Mouse (Mus musculus) right cerebral cortex, adult 18-20 months (tissue): ENCODE results near the gene Ecd.
A peak's percentile ranks its signal among the peaks of the same experiment; 100 is the strongest.

Experiments used
- DNase-seq: peaks from one replicate; pipeline ENCODE4 v3.0.0; 2022; ENCODE audit warnings: mixed read lengths

Gene Ecd

GRCm38 (mm10) chr14:20347991-20348541 lies at the start of gene Ecd, which contains the start of gene Fam149b:
TSS of gene Ecd (minus strand) at chr14:20348121.
TSS of gene Fam149b (plus strand) at chr14:20348162.
- peak; percentile 92 for DNase-seq

DNA sequence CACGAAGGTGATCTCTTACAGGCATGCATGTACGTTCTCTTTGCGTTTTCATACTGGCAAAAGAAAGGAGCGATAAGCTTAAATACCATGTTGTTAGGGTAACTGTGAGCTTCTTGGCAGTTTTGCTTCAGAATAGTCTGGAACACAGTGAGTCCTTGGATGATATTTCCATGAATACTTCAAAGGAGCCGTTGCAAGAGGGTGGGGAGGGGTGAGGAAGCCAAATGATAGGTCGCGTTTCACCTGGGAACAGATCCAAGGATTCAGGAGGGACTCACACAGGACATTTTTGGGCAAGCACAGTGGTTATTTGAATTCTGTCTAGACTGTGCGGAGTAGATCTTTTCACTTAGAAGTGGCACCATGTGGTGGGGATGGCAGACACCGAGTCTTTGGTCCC lies 49.3 kb upstream of the Ecd start:
- DNase-seq = no peak

- DNase-seq = peak; percentile 97
These were observed 45.4 kb upstream of the Ecd start, which contains the start of gene Mrps16 for GRCm38 (mm10) chr14:20393205-20393913. TSS of gene Mrps16 (minus strand) at chr14:20393634.

DNA sequence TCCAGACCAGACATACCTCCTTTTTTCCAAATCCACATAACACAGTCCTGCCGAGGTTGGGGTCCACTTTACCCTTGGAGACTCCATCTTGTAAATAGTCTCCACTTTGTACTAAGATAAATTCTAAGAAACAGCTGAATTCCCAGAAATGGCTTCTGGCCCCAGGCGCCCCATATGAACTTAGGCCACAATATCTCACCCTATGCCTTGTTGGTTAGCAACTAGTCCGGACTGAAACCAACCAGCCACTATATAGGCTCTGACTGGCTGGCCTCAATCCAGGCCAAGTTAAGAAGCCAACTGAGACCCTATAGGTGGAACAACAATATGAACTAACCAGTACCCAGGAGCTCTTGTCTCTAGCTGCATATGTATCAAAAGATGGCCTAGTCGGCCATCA lies 44.4 kb upstream of the Ecd start:
- no peak for DNase-seq

DNA sequence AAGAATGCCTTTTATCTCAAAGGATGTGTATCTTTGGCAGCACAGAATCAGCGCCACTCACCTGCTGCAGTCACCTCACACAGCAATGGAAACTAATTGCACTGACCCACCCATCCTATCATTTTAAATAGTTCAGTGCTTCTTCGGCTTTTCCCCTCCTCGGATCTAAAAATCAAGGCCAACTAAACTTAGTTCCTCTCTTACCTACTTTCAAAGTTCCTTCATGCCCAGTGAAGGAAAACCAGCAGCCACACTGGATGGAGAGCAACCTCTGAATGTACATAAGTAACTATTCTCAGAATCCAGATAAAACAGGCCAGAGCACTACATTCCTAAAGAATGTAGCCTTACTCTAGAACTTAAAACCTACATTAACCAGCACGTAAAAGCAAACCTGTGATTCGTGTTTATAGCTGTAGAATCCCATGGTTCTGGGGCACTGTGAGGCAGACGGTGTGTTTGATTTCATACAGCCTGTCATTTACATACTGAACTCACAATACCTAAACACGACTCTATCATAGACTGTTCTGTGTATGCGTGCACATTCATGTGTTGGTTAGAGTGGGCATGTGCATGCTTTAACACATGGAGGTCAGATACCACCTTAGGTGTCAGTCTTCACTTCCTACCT lies 41.6 kb upstream of the Ecd start:
- no peak for DNase-seq

DNA sequence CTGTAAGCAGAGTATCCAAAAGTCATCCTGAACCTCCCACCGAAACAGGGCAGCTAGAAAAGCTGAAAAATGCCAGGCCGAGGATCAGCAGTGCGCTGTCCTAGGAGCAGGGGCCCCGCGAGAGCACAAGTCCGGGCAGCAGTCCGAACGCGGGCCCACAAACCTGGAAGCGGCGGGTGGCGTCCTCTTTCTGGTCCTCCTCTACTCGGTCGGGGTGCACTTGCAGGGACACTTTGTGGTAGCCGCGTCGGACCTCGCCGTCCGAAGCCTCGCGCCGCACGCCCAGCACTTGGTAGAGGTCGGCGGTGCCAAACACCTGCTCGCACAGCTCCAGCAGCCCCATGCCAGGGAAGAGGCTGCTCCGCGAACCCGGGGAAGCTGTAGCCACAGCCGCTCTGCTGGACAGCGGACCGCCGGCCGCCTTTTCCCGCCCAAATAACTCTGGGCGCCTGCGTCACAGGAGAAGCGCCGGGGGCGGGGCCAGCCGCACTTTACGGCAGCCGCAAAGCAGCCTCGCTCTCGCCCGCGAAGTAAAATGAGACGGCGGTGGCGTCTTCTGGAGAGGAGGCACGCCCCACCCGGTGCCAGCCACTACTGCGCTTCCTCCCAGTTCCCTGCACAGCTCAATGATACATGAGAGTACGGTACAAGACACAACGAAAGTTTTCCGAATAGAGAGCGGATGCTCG lies 40.7 kb upstream of the Ecd start, which contains the start of gene Dnajc9:
Gene Dnajc9 (minus strand): TSS at position 470 of the 689 bp plus-strand sequence.
- peak; percentile 96 for DNase-seq

DNA sequence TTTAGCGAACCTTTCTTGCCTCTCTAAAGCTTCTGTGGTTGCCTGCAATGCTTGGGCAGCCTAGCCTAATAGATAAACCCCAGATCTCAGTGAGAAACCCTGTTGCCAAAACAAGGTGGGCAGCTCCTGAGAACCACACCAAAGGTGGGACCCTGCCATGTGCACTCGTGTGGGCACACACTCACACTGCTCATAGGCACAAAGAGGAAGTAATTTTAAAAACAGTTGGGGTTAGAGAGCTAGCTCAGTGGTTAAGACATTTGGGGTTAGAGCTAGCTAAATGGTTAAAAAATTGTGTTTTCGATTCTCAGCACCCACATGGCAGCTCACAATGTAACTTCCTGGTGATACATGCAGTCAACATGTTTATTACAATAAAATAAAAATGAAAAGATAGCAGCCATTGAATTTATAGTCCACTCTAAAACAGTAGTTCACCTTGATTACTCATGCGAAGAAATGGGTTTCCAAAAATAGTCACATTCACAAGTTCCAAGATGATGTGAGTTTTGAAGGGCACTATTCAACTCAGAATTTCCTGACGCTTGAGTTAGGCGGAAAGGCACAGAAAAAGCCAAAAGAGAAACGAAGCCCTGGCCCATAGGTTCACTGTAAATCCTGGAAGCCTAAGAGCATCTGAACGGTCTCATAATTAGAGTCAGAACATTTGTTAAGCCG lies 32.0 kb upstream of the Ecd start:
- DNase-seq = no peak

- no peak for DNase-seq
These were observed 31.2 kb upstream of the Ecd start for GRCm38 (mm10) chr14:20379087-20379640.

DNA sequence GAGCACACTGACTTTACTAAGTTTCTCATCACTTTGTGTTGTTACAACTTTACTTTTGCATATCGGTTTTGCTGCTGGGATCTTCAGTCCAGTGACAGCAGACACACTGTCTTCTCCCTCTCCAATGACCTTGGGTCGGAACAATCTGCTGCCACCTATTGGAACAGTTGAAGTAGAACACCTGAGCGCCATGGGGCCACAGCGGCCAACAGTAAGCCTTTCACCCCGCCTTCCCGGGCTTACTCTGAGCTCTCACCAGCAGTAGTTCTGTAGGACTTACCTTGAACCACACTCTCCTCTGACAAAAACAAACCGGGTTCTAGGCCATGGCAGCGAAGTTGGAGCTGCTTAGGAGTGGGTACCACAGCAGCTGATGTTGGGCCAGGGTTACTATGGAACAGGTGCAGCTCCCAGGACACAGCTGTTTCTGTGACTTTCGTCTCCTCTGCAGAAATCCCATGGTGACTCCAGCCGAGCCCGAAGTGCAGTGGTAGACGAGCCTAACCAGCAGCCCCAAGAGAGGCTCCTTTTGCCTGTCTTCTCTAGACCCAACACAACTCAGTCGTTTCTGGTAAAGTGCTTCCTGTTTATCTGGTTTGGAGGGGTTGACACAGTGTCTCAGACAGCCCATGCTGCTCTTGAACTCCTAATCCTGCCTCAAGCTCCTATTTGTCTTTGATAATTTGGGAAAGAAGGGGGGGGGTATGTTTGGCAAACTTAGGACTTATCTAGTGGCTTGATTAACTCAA lies 30.6 kb upstream of the Ecd start:
- DNase-seq = no peak

DNA sequence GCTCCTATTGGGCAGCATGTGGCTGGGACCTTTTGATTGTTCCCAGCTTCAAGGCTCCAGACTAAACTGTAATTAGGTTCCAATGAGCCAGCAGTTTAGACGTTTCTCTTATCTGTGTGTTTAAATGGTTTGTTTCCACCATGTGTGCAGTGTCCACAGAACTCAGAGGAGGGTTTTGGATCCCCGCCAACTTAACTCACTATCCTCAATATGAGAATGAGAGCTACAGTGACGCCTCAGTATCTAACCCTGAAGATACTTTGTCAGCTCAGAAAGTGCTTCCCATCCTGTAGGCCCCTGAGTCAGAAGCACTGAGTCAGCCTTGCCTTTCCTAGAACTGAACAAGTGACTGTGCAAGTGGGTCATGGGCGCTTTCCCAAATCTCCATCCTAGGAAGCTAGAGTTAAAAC lies 29.2 kb upstream of the Ecd start:
- peak; percentile 33 for DNase-seq

DNA sequence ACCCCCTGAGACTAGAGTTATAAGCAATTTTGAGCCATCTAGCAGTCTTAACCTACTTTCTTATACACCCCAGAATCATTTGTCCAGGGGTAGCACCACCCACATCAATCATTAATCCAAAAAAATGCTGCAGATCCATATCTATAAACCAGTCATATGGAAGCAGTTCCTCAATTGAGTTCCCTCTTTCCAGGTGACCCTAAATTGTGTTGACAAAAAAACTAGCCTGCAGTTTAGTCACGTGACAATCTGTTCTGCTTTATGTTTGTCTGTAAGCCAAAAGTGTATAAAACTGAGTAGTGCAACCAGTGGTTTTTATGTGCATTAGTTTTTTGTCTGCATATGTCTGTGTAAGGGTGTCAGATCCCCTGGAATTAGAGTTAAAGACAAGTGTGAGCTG lies 23.9 kb upstream of the Ecd start:
- DNase-seq = no peak

DNA sequence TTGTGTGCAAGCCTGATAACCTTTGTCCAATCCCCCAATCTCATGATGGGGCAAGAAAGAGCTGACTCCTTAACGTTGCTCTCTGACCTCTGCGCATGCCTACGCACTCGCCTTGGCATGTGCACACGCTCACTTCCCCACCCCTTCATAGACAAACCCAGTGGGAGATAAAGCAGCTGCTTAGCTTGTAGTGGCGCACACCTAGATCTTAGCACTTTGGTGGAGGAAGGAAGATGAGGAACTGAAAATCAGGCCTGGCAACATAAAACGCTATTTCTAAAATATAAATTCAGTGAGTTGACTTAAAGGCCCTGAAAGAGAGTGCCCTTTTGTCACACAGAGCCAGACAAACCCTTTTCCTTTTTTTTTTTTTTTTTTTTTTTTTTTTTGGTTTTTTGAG lies 22.9 kb upstream of the Ecd start:
- no peak for DNase-seq

DNA sequence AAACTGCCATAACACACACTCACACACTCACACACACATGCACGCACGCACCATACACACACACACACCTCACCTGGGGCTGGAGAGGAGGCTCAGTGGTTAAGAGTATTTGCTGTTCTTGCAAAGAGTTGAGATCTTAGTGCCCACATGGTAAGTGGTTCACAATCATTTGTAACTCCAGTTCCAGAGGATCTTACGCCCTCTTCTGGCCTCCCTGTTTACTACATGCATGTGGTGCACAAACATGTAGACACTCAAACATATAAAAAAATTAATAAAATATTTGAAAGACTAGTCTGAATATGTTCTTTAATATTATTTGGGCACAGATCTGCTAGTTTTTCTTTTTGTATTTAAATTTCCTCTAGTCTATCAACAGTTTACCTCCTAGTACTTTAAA lies 20.4 kb upstream of the Ecd start:
- no peak for DNase-seq

GRCm38 (mm10) chr14:20363230-20363629 lies 15.3 kb upstream of the Ecd start:
- DNase-seq = no peak

DNA sequence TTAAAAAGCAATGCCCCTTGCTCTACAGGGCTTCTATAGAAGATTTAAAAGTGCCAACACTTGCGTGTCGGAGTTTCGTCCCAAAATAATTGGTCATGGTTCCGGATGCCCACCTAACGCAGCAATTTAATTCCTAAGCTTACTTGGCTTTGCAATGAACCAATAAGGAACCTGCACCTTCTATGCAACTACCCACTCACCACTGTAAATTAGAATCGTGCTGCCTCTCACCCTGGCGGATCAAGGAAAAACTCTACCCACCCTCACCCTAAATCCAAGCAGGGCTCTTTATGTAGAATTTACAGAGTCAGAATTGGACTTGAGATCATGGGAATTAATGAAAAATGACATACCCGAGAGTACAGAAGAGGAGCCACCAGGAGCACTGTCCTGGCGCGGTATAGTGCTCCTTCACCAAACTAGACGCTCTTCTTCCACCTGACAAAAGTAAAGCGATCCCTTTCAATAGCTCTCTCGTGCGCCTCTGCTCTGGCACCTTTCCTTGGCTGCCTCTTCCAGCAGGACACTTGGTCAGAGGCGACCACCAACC lies 405 bp downstream of the Ecd start:
- DNase-seq = no peak

- peak; percentile 11 for DNase-seq
These were observed 2.0 kb downstream of the Ecd start for GRCm38 (mm10) chr14:20345885-20346284.

- no peak for DNase-seq
These were observed 7.1 kb downstream of the Ecd start for GRCm38 (mm10) chr14:20340866-20341265.

DNA sequence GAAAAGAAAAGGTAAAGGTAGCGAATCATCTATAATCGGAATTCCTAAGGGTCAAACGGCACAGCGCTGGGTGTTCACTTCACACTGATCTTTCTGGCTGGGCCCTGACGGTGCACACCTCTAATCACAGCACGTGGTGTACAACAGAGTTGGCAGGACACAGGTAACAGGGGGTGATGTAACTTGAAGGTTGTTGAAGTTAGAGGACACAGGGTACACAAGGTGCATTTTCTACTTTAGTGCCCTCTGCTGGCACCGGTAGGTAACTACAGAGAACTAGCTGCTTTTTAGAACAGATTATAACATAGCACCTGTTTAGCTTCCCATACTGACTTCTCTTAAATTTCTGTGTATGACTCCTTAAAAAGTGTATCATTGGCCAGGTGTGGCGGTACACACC lies 7.8 kb downstream of the Ecd start:
- DNase-seq = no peak

DNA sequence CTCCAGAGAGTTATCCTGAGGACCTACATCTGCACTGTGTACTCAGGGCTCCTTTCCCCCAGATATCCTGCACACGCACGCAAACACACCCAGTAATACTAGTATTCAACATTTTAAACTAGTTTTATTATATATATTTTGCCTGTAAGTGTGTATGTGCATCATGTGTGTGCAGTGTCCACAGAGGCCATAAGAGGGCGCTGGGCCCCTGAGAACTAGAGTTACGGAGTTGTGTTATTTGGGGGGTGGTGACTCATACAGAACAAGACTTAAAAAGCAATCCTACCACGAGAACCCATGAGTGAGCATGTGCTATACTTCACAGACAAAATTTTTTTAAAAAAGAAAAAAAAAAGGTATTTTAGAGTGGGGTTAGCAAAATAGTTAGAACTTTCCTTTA lies 8.5 kb downstream of the Ecd start:
- DNase-seq = no peak

- DNase-seq = no peak
These were observed 16.6 kb downstream of the Ecd start for GRCm38 (mm10) chr14:20331316-20331715.

GRCm38 (mm10) chr14:20328474-20328873 lies 19.4 kb downstream of the Ecd start:
- DNase-seq = no peak

- peak; percentile 46 for DNase-seq
These were observed 23.7 kb downstream of the Ecd start for GRCm38 (mm10) chr14:20324196-20324595.
